Mouse (Mus musculus) retina, embryonic 14.5 days (tissue): Measurements from ENCODE around the gene Lrrc7.

Experiments used
- DNase-seq: peaks from one replicate; pipeline ENCODE4 v3.0.0-alpha.2; 2015; ENCODE audit warnings: low spot score

Gene Lrrc7

DNA sequence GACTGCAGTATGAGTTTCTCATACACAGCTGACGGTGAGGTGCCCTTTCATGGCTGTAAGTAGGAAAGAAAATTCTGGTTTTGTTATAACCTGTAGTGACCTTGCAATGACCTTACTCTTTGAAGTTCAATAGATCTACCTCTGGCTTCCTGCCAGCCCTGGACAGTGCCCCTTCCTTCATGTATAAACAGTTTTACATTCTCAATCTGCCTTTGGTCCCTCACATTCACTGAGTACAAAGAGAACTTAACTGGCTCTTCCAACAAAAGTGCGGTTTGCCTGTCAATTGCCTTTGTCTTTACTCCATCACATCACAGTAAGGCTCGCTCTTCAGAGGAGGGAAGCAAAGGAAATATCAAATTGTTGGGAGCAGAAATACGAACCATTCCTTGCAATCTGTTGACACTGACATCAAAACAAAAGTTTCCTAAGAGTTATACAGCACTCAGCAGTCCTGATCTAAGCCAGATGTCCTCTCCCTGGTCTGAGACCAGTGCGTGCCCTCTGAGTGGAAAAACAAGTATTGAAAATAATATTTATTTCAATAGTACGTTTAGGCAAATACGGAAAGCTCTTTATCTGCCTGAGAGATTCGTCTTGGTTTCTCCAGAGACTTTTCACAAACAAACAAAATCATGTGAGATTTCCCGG lies 493.3 kb downstream of the Lrrc7 start:
- no peak for DNase-seq

DNA sequence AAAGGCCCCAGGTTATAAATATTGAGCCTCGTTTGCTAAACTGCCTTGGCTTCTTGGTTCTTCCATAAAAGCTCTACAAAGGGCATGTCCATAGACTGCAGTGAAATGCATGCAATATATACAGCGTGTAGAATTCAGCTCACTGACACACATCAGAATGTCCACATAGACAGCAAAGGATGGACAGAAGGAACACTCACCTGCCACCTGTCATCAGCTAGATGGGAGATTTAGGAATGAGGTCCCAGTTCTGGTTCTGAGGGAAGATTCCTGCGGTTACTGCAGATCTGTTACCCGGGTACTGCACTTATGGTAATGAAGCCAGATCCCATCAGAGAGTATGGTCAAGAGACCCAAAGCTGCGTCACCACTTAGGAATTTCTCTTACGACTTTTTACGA lies 494.1 kb downstream of the Lrrc7 start:
- DNase-seq, result no peak

GRCm38 (mm10) chr3:158065256-158065655 lies 496.8 kb downstream of the Lrrc7 start:
- no peak for DNase-seq

DNA sequence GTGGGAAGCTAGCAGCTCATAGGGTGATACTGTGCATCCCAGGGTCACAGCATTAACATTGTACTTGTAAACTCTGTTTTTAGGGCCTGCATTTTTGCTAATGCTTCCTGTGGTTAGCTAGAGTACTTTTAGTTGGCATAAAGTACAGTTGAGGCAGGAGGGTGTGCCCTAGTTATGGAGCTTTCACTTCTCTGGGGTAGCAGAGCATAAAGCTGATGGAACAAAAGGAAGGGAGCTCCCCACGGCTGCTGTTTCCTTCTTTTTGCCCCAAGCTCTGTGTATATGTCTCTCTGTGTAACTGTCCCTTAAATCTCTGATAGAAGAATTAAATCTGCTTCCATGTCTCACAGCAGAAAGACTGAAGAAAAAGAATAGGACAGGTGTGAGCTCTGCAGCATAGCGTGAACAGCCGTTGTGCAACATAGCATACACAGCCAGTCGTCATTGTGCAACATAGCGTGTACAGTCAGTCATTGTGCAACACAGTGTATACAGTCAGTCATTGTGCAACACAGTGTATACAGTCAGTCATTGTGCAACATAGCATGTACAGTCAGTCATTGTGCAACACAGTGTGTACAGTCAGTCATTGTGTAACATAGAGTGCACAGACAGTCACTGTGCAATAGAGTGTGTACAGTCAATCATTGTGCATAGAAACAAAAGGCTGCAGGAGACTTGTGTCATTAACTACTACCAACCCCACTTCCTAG lies 500.1 kb downstream of the Lrrc7 start:
- no peak for DNase-seq

DNA sequence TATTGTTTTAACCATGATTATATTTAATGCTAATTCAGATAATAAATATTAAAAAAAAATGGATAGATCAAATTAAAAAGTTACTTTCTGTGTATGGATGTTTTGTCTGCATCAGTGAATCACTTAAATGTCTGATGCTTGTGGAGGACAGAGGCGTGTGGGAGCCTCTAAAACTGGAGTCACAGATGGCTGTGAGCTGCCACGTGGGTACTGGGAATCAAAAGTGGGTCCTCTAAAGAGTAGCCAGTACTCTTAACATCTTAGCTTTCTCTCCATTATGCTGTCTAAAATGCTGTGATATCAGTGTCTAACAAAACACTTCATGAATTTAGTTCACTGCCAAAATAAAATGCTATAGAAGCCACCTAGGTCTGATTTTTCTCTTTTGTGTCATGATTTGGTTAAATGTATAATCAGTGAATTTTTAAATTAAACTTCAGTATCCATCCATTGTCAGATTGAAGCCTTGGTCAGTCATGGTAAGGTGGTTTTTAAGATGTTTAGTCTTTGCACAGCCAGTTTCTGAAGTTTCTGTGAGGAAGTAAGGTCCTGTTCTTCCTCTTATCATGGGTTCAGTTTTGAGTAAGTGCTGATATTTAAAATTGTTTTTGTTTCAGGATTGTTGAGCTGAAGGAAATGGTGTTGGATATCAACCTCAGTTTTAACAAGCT lies 501.3 kb downstream of the Lrrc7 start:
- no peak for DNase-seq

- DNase-seq, result no peak
Observed at GRCm38 (mm10) chr3:158049508-158049907, 512.5 kb downstream of the Lrrc7 start.

DNA sequence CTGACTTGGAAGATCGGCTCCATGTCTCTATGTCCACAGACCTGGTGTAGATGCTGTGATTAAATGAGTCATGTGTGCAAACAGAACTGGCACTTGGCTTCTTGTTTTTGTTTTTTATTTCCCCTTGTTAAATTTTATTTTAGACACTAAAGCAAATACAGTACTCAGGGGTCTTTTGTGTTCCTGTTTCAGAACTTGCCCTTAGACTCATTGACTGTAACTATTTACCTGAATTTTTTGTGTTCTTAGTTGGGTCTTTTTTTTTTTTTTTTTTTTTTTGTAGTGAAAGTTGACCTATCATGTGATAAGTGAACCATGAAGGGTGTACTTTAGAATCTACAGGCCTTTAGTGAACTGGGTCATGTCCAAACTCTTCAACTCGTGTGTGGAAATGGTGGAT lies 521.3 kb downstream of the Lrrc7 start:
- no peak for DNase-seq

DNA sequence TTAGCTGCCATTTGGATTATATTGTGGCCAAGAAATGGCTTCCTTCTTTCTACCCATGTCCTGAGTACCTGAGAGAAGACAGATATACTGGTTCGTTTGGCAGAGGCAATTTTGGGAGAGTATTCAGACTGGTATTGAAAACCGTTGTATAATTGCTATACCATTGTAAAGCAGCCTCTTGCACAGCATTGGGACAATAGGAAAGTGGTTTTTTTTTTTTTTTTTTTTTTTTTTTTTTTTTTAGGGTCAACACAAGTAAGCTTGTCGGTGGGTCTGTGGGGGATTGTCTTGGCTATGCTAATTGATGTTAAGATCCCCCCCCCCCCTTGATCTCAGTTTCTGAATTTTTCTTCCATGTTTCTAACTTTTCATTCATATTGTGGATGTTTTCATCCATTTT lies 523.9 kb downstream of the Lrrc7 start:
- no peak for DNase-seq

DNA sequence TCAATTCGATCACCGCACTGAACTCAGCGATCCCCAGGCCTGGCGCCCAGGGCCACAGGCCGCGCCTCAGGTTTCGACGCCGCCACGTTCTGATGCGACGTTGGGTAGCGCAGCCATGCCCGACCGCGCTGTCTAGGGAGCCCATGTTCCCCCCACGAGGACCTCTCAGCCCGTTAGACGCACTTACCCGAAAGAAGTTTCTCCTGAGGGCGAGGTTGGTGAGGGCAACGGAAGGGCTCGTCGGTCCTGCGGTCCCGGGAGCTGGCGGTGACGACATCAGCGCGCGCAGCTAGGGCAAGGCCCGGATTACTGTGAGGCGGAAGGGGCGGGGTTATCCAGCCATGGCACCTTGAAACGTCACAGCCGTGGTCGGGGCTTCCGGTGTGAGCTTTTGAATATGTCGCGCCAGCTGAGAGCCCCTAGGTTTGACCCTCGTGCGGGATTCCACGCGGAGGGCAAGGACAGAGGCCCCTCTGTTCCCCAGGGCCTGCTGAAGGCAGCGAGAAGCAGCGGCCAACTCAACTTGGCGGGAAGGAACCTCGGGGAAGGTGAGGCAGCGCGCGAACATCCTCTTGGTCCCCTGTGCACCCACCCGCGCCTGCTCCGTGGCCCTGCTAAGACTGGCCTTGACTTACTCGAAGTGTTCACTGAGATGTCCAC lies 525.6 kb downstream of the Lrrc7 start, which contains the start of the genes Srsf11 and Lrrc40:
Gene Srsf11, minus strand, starts transcription at position 311 of the 660 bp plus-strand sequence.
Gene Lrrc40, plus strand, starts transcription at position 334 of the 660 bp plus-strand sequence.
- DNase-seq, result peak; percentile 98

DNA sequence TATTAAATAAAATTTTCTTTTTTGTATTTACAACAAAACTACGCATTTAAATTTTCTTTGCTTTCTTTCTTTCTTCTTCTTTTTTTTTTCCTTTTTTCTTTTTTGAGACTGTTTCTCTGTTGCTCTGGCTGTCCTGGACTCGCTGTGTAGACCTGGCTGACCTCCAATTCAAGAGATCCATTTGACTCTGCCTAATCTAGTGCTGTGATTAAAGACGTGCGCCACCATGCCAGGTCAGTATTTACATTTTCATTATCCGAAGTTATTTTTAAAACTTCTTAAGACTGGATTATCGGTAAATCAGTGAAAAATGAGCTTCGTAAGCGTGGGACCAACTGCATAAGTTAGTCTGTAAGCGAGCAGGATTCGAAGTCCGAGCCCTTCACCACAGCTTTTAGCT lies 526.2 kb downstream of the Lrrc7 start:
- no peak for DNase-seq
